Mouse (Mus musculus): ENCODE results near the gene Ednra. TPM values are rescaled to one million over a fixed set of nuclear protein-coding genes. Genes with fewer than 3 reads are reported as not detected.
"Not testable (repeated sequence)": the region's sequence is repeated elsewhere in the genome, so short reads cannot be mapped to it uniquely, and the experiment has no call there.

Ednra gene
- polyA plus RNA-seq, 1 experiment: 1.1 TPM

- peaks cover 5% of the 10 kb centered on the region for H3K27me3 ChIP-seq (ENCODE audit: control insufficient read depth, insufficient read depth, insufficient read length)
- no peaks in the 10 kb centered on the region for H3K79me2 ChIP-seq (ENCODE audit: control insufficient read depth, insufficient read depth)
- H3K36me3 ChIP-seq (ENCODE audit: control insufficient read depth, insufficient read depth): no peaks in the 10 kb centered on the region
- no peak for TF ChIP-seq TCF12 (IDR thresholded peaks at IDR 0.05; ENCODE audit: insufficient read depth, poor library complexity, severe bottlenecking)
- TF ChIP-seq MYOD1 (IDR thresholded peaks at IDR 0.05; ENCODE audit: control insufficient read depth in 1 of 3, insufficient read length in 2 of 3, low read depth in 2 of 3): no peak
- no peak for TF ChIP-seq TCF3 (IDR thresholded peaks at IDR 0.05; ENCODE audit: insufficient read length, low read depth)
- no peak for TF ChIP-seq MAX (IDR thresholded peaks at IDR 0.05; ENCODE audit: low read depth)
- TF ChIP-seq USF1 (IDR thresholded peaks at IDR 0.05; ENCODE audit: low read depth): no peak
- no peak for TF ChIP-seq POLR2A (IDR thresholded peaks at IDR 0.05; ENCODE audit: insufficient read length, low read depth)
- TF ChIP-seq E2F4 (IDR thresholded peaks at IDR 0.05; ENCODE audit: insufficient read depth): no peak
- no peak for TF ChIP-seq CEBPB (IDR thresholded peaks at IDR 0.05; ENCODE audit: insufficient read depth, poor library complexity, severe bottlenecking)
- TF ChIP-seq POLR2AphosphoS2 (IDR thresholded peaks at IDR 0.05; ENCODE audit: insufficient read length, low read depth): no peak
- TF ChIP-seq REST (IDR thresholded peaks at IDR 0.05; ENCODE audit: insufficient read depth, insufficient read length): no peak
- TF ChIP-seq SRF (IDR thresholded peaks at IDR 0.05; ENCODE audit: control insufficient read depth, insufficient read length, low read depth): no peak
- no peak for TF ChIP-seq MYOG (IDR thresholded peaks at IDR 0.05; ENCODE audit: control insufficient read depth in 1 of 3, insufficient read depth in 1 of 3, insufficient read length in 2 of 3, low read depth in 2 of 3)
- H3K4me2 ChIP-seq (ENCODE audit: low read depth): no peak overlapping the region
- no peak overlapping the region for H3K4me3 ChIP-seq
- H3ac ChIP-seq (ENCODE audit: control insufficient read depth, insufficient read length): no peak overlapping the region
These were observed 28.7 kb downstream of the Ednra start for GRCm38 (mm10) chr8:77695486-77696058.

DNA sequence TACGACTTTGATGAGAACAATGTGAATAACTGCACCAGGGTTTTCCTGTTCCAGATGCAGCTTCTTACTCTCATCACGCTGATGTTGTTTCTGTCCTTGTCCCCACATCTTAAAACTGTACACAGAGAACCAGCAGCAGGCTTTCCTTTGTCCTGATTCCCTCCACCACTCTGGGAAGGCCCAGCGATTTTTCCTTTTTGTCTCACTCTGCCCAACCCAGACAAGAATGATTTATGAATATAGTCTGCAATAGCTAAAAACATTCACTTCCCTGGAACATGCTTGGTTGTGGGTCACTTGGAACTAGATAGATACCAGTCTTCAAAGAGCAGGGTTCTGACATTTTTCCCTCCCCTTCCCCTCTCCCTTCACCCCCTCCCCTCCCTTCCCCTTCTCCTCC is 29.2 kb downstream of the Ednra start:
- Histone ChIP-seq H3K36me3 (ENCODE audit: control insufficient read depth, insufficient read depth) (no peaks in the 10 kb centered on the region), H3K4me3 (no peak overlapping the region), H3K79me2 (ENCODE audit: control insufficient read depth, insufficient read depth) (no peaks in the 10 kb centered on the region), H3K4me2 (ENCODE audit: low read depth) (no peak overlapping the region), H3K27me3 (ENCODE audit: control insufficient read depth, insufficient read depth, insufficient read length) (peaks cover 5% of the 10 kb centered on the region), H3ac (ENCODE audit: control insufficient read depth, insufficient read length) (no peak overlapping the region)
- no peak for TF ChIP-seq POLR2AphosphoS2 (IDR thresholded peaks at IDR 0.05; ENCODE audit: insufficient read length, low read depth)
- no peak for TF ChIP-seq MYOD1 (IDR thresholded peaks at IDR 0.05; ENCODE audit: control insufficient read depth in 1 of 3, insufficient read length in 2 of 3, low read depth in 2 of 3)
- TF ChIP-seq REST (IDR thresholded peaks at IDR 0.05; ENCODE audit: insufficient read depth, insufficient read length): no peak
- no peak for TF ChIP-seq TCF12 (IDR thresholded peaks at IDR 0.05; ENCODE audit: insufficient read depth, poor library complexity, severe bottlenecking)

DNA sequence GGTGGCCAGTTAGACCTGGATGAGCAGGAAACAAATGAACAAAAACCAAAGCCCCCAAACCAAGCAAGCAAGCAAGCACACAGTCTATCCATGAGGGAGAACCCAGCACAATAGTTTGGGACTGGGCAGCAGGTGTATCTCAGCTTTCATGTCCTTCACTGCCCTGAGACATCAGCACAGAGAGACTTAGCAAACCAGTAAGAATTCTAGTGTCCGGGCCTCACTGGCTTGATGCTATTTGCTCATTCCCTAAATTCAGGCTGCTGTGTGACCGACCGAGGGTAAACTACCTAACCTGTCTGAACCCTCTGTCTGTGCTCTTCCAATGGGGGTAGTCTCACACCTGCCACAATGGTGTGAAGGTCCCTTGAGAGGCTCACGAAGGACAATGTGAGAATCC is 29.7 kb downstream of the Ednra start:
- no peaks in the 10 kb centered on the region for H3K36me3 ChIP-seq (ENCODE audit: control insufficient read depth, insufficient read depth)
- no peak overlapping the region for H3ac ChIP-seq (ENCODE audit: control insufficient read depth, insufficient read length)
- H3K79me2 ChIP-seq (ENCODE audit: control insufficient read depth, insufficient read depth): no peaks in the 10 kb centered on the region
- H3K4me2 ChIP-seq (ENCODE audit: low read depth): no peak overlapping the region
- peaks cover 5% of the 10 kb centered on the region for H3K27me3 ChIP-seq (ENCODE audit: control insufficient read depth, insufficient read depth, insufficient read length)
- no peak overlapping the region for H3K4me3 ChIP-seq
- TF ChIP-seq MYOD1 (IDR thresholded peaks at IDR 0.05; ENCODE audit: control insufficient read depth in 1 of 3, insufficient read length in 2 of 3, low read depth in 2 of 3) (no peak), POLR2A (IDR thresholded peaks at IDR 0.05; ENCODE audit: insufficient read length, low read depth) (no peak), E2F4 (IDR thresholded peaks at IDR 0.05; ENCODE audit: insufficient read depth) (no peak), TCF3 (IDR thresholded peaks at IDR 0.05; ENCODE audit: insufficient read length, low read depth) (no peak), TCF12 (IDR thresholded peaks at IDR 0.05; ENCODE audit: insufficient read depth, poor library complexity, severe bottlenecking) (no peak)

- H3K79me2 ChIP-seq (ENCODE audit: control insufficient read depth, insufficient read depth); H3K27me3 ChIP-seq (ENCODE audit: control insufficient read depth, insufficient read depth, insufficient read length); H3ac ChIP-seq (ENCODE audit: control insufficient read depth, insufficient read length); H3K36me3 ChIP-seq (ENCODE audit: control insufficient read depth, insufficient read depth); H3K4me2 ChIP-seq (ENCODE audit: low read depth); H3K4me3 ChIP-seq: not testable (repeated sequence)
These were observed 34.7 kb downstream of the Ednra start for GRCm38 (mm10) chr8:77689421-77690059.

DNA sequence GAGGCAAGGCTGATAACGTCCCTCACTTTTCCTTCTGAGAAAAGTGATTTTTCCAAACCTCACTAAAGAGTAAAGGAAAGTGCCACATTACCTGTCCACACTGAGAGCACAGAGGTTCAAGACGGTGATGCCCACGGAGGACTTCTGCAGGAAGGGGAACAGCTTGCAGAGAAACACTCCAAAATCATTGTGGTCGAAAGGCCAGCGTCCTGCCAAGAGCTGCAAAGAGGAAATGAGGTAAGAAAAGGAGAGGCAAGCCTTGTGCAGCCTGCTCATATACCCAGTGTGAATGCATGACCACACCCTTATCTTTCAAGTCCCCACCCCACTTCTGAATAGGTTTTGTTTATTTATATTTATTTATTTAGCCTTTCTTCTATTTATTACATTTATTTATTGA is 35.3 kb downstream of the Ednra start:
- Histone ChIP-seq H3K36me3 (ENCODE audit: control insufficient read depth, insufficient read depth) (no peaks in the 10 kb centered on the region), H3K27me3 (ENCODE audit: control insufficient read depth, insufficient read depth, insufficient read length) (peaks cover 5% of the 10 kb centered on the region), H3ac (ENCODE audit: control insufficient read depth, insufficient read length) (no peak overlapping the region), H3K4me3 (no peak overlapping the region), H3K79me2 (ENCODE audit: control insufficient read depth, insufficient read depth) (no peaks in the 10 kb centered on the region), H3K4me2 (ENCODE audit: low read depth) (no peak overlapping the region)
- no peak for TF ChIP-seq POLR2A (IDR thresholded peaks at IDR 0.05; ENCODE audit: insufficient read length, low read depth)
- no peak for TF ChIP-seq MYOD1 (IDR thresholded peaks at IDR 0.05; ENCODE audit: control insufficient read depth in 1 of 3, insufficient read length in 2 of 3, low read depth in 2 of 3)

DNA sequence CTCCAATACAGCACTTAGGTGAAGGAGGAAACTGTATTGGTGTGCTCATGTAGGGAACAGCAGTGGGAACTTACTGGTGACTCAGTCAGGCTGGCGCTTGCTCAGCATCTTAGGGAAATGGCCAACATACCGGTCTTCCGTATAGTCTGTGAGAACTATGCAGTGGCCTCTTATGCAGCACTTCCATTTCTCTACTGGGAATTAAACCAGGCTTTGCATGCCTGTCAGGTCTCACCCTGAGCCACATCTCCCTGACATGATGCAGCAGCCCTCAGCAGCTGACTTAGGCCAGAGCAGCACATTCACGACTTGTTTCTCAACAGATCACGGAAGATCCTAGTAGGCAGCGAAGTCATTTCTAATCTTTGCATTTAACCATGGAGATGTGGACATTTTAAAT is 39.9 kb downstream of the Ednra start:
- TF ChIP-seq MAX (IDR thresholded peaks at IDR 0.05; ENCODE audit: low read depth): no peak
- TF ChIP-seq REST (IDR thresholded peaks at IDR 0.05; ENCODE audit: insufficient read depth, insufficient read length): no peak
- no peak for TF ChIP-seq SRF (IDR thresholded peaks at IDR 0.05; ENCODE audit: control insufficient read depth, insufficient read length, low read depth)
- TF ChIP-seq MYOG (IDR thresholded peaks at IDR 0.05; ENCODE audit: control insufficient read depth in 1 of 3, insufficient read depth in 1 of 3, insufficient read length in 2 of 3, low read depth in 2 of 3): no peak
- TF ChIP-seq POLR2A (IDR thresholded peaks at IDR 0.05; ENCODE audit: insufficient read length, low read depth): no peak
- TF ChIP-seq E2F4 (IDR thresholded peaks at IDR 0.05; ENCODE audit: insufficient read depth): no peak
- no peak for TF ChIP-seq POLR2AphosphoS2 (IDR thresholded peaks at IDR 0.05; ENCODE audit: insufficient read length, low read depth)
- TF ChIP-seq TCF3 (IDR thresholded peaks at IDR 0.05; ENCODE audit: insufficient read length, low read depth): no peak
- TF ChIP-seq MYOD1 (IDR thresholded peaks at IDR 0.05; ENCODE audit: control insufficient read depth in 1 of 3, insufficient read length in 2 of 3, low read depth in 2 of 3): no peak
- TF ChIP-seq USF1 (IDR thresholded peaks at IDR 0.05; ENCODE audit: low read depth): no peak
- TF ChIP-seq TCF12 (IDR thresholded peaks at IDR 0.05; ENCODE audit: insufficient read depth, poor library complexity, severe bottlenecking): no peak
- H3K79me2 ChIP-seq (ENCODE audit: control insufficient read depth, insufficient read depth): no peaks in the 10 kb centered on the region

More for the DNA sequence above, 39.9 kb downstream of the Ednra start:
- Histone ChIP-seq H3K4me2 (ENCODE audit: low read depth) (no peak overlapping the region), H3ac (ENCODE audit: control insufficient read depth, insufficient read length) (no peak overlapping the region), H3K36me3 (ENCODE audit: control insufficient read depth, insufficient read depth) (no peaks in the 10 kb centered on the region), H3K27me3 (ENCODE audit: control insufficient read depth, insufficient read depth, insufficient read length) (no peaks in the 10 kb centered on the region), H3K4me3 (no peak overlapping the region)
